Mouse (Mus musculus): ENCODE measurements at regions not wholly inside any gene's neighbourhood (a gene's known extent, or its start where the extent isn't known, plus 50 kb on each side); places are given as distances from the start of the nearest gene placed in this dataset.
"Not testable (repeated sequence)": the region's sequence is repeated elsewhere in the genome, so short reads cannot be mapped to it uniquely, and the experiment has no call there.

GRCm38 (mm10) chr16:30683986-30684385 lies 84.5 kb downstream of the Fam43a start:
- DNase-seq (ENCODE audit: low read depth, low spot score) = peak; percentile 66

- no peak for DNase-seq (ENCODE audit: low read depth, low spot score)
Observed at GRCm38 (mm10) chr16:30686536-30686935, 87.0 kb downstream of the Fam43a start.

GRCm38 (mm10) chr16:30687225-30687624 lies 87.7 kb downstream of the Fam43a start:
- no peak for DNase-seq (ENCODE audit: low read depth, low spot score)

- no peak for DNase-seq (ENCODE audit: low read depth, low spot score)
Observed at GRCm38 (mm10) chr16:30687682-30688081, 88.2 kb downstream of the Fam43a start.

- DNase-seq (ENCODE audit: low read depth, low spot score) = peak; percentile 22
Observed at GRCm38 (mm10) chr16:30690531-30690930, 91.0 kb downstream of the Fam43a start.

- DNase-seq (ENCODE audit: low read depth, low spot score) = no peak
Observed at GRCm38 (mm10) chr16:30691964-30692363, 92.4 kb downstream of the Fam43a start.

GRCm38 (mm10) chr16:30692541-30693141 lies 93.1 kb downstream of the Fam43a start:
- DNase-seq (ENCODE audit: low read depth, low spot score) = no peak

- no peak for DNase-seq (ENCODE audit: low read depth, low spot score)
Observed at GRCm38 (mm10) chr16:30693206-30693605, 93.7 kb downstream of the Fam43a start.

- DNase-seq (ENCODE audit: low read depth, low spot score) = no peak
Observed at GRCm38 (mm10) chr16:30693839-30694527, 94.5 kb downstream of the Fam43a start.

GRCm38 (mm10) chr16:30695691-30696090 lies 96.2 kb downstream of the Fam43a start:
- no peak for DNase-seq (ENCODE audit: low read depth, low spot score)

- peak; percentile 56 for DNase-seq (ENCODE audit: low read depth, low spot score)
Observed at GRCm38 (mm10) chr16:30697209-30697608, 97.7 kb downstream of the Fam43a start.

- peak; percentile 61 for DNase-seq (ENCODE audit: low read depth, low spot score)
Observed at GRCm38 (mm10) chr16:30697806-30698205, 98.3 kb downstream of the Fam43a start.

- DNase-seq (ENCODE audit: low read depth, low spot score) = no peak
Observed at GRCm38 (mm10) chr16:30703831-30704230, 104.3 kb downstream of the Fam43a start.

GRCm38 (mm10) chr16:30709501-30709900 lies 110.0 kb downstream of the Fam43a start:
- DNase-seq (ENCODE audit: low read depth, low spot score) = peak; percentile 15

- DNase-seq (ENCODE audit: low read depth, low spot score) = no peak
Observed at GRCm38 (mm10) chr16:30709975-30710374, 110.5 kb downstream of the Fam43a start.

GRCm38 (mm10) chr16:30712570-30712969 lies 113.0 kb downstream of the Fam43a start:
- DNase-seq (ENCODE audit: low read depth, low spot score) = no peak

GRCm38 (mm10) chr16:30717577-30717976 lies 118.1 kb downstream of the Fam43a start:
- not testable (repeated sequence) for DNase-seq (ENCODE audit: low read depth, low spot score)

- DNase-seq (ENCODE audit: low read depth, low spot score) = no peak
Observed at GRCm38 (mm10) chr16:30720791-30721190, 121.3 kb downstream of the Fam43a start.

- DNase-seq (ENCODE audit: low read depth, low spot score) = no peak
Observed at GRCm38 (mm10) chr16:30721223-30721622, 121.7 kb downstream of the Fam43a start.

- DNase-seq (ENCODE audit: low read depth, low spot score) = peak; percentile 36
Observed at GRCm38 (mm10) chr16:30722372-30722771, 122.8 kb downstream of the Fam43a start.

- no peak for DNase-seq (ENCODE audit: low read depth, low spot score)
Observed at GRCm38 (mm10) chr16:30724591-30724990, 125.1 kb downstream of the Fam43a start.

GRCm38 (mm10) chr16:30732770-30733415 lies 133.4 kb downstream of the Fam43a start:
- no peak for DNase-seq (ENCODE audit: low read depth, low spot score)

GRCm38 (mm10) chr16:30733478-30733877 lies 134.0 kb downstream of the Fam43a start:
- DNase-seq (ENCODE audit: low read depth, low spot score) = no peak
